Mouse (Mus musculus): Measurements from ENCODE around the gene Aknad1. TPM values are rescaled to one million over a fixed set of nuclear protein-coding genes. Genes with fewer than 3 reads are reported as not detected.

Gene Aknad1
- polyA plus RNA-seq (2012): 0.01 and 0.04 TPM in 2 replicates

- Histone ChIP-seq H3K4me1 (ENCODE audit: control insufficient read depth) (peaks cover 25% of the 10 kb centered on the region), H3K4me3 (replicated peaks) (no peak within 1 kb of the TSS), H3K9me3 (ENCODE audit: control insufficient read depth, low read length) (peaks cover 5% of the 10 kb centered on the region), H3K27me3 (ENCODE audit: control insufficient read depth) (peaks cover 33% of the 10 kb centered on the region), H3K36me3 (ENCODE audit: control insufficient read depth) (peaks cover 3% of the 10 kb centered on the region; the same call in 1 of the 2 replicates)
- TF ChIP-seq GATA1 (IDR thresholded peaks at IDR 0.05; ENCODE audit: low read length) (no peak), TAL1 (IDR thresholded peaks at IDR 0.05; ENCODE audit: low read length) (no peak)
These were observed at the start of gene Aknad1 for GRCm38 (mm10) chr3:108739045-108739708. TSS of gene Aknad1 (plus strand) at chr3:108739658.

- H3K9me3 ChIP-seq (ENCODE audit: control insufficient read depth, low read length): no peaks in the 10 kb centered on the region
- TF ChIP-seq GATA1 (IDR thresholded peaks at IDR 0.05; ENCODE audit: low read length) (no peak), TAL1 (IDR thresholded peaks at IDR 0.05; ENCODE audit: low read length) (no peak)
- H3K4me3 ChIP-seq (replicated peaks): no peak overlapping the region
- H3K4me1 ChIP-seq (ENCODE audit: control insufficient read depth): no peaks in the 10 kb centered on the region
- peaks cover 79% of the 10 kb centered on the region for H3K36me3 ChIP-seq (ENCODE audit: control insufficient read depth)
- H3K27me3 ChIP-seq (ENCODE audit: control insufficient read depth): no peaks in the 10 kb centered on the region
These were observed 49.5 kb upstream of the Aknad1 start for GRCm38 (mm10) chr3:108689979-108690378.

GRCm38 (mm10) chr3:108694321-108694720 is 45.1 kb upstream of the Aknad1 start:
- Histone ChIP-seq H3K4me1 (ENCODE audit: control insufficient read depth) (peaks cover 9% of the 10 kb centered on the region), H3K36me3 (ENCODE audit: control insufficient read depth) (peaks cover 79% of the 10 kb centered on the region)

GRCm38 (mm10) chr3:108698662-108699061 is 40.8 kb upstream of the Aknad1 start:
- TF ChIP-seq GATA1 (IDR thresholded peaks at IDR 0.05; ENCODE audit: low read length): no peak
- no peak for TF ChIP-seq TAL1 (IDR thresholded peaks at IDR 0.05; ENCODE audit: low read length)
- H3K9me3 ChIP-seq (ENCODE audit: control insufficient read depth, low read length): no peaks in the 10 kb centered on the region
- H3K27me3 ChIP-seq (ENCODE audit: control insufficient read depth): no peaks in the 10 kb centered on the region
- no peak overlapping the region for H3K4me3 ChIP-seq (replicated peaks)
- peaks cover 9% of the 10 kb centered on the region for H3K4me1 ChIP-seq (ENCODE audit: control insufficient read depth)
- H3K36me3 ChIP-seq (ENCODE audit: control insufficient read depth): peaks cover 100% of the 10 kb centered on the region

More at GRCm38 (mm10) chr3:108694321-108694720, 45.1 kb upstream of the Aknad1 start:
- TF ChIP-seq GATA1 (IDR thresholded peaks at IDR 0.05; ENCODE audit: low read length): no peak
- no peak for TF ChIP-seq TAL1 (IDR thresholded peaks at IDR 0.05; ENCODE audit: low read length)
- H3K27me3 ChIP-seq (ENCODE audit: control insufficient read depth): no peaks in the 10 kb centered on the region
- H3K9me3 ChIP-seq (ENCODE audit: control insufficient read depth, low read length): no peaks in the 10 kb centered on the region
- H3K4me3 ChIP-seq (replicated peaks): no peak overlapping the region

GRCm38 (mm10) chr3:108699786-108700185 is 39.7 kb upstream of the Aknad1 start:
- no peak for TF ChIP-seq TAL1 (IDR thresholded peaks at IDR 0.05; ENCODE audit: low read length)
- no peak for TF ChIP-seq GATA1 (IDR thresholded peaks at IDR 0.05; ENCODE audit: low read length)
- no peak overlapping the region for H3K4me3 ChIP-seq (replicated peaks)
- no peaks in the 10 kb centered on the region for H3K9me3 ChIP-seq (ENCODE audit: control insufficient read depth, low read length)
- H3K36me3 ChIP-seq (ENCODE audit: control insufficient read depth): peaks cover 98% of the 10 kb centered on the region
- H3K4me1 ChIP-seq (ENCODE audit: control insufficient read depth): peaks cover 12% of the 10 kb centered on the region
- H3K27me3 ChIP-seq (ENCODE audit: control insufficient read depth): no peaks in the 10 kb centered on the region

- Histone ChIP-seq H3K27me3 (ENCODE audit: control insufficient read depth) (no peaks in the 10 kb centered on the region), H3K36me3 (ENCODE audit: control insufficient read depth) (peaks cover 96% of the 10 kb centered on the region), H3K9me3 (ENCODE audit: control insufficient read depth, low read length) (no peaks in the 10 kb centered on the region), H3K4me3 (replicated peaks) (no peak overlapping the region), H3K4me1 (ENCODE audit: control insufficient read depth) (peaks cover 12% of the 10 kb centered on the region)
- no peak for TF ChIP-seq GATA1 (IDR thresholded peaks at IDR 0.05; ENCODE audit: low read length)
- no peak for TF ChIP-seq TAL1 (IDR thresholded peaks at IDR 0.05; ENCODE audit: low read length)
These were observed 38.2 kb upstream of the Aknad1 start for GRCm38 (mm10) chr3:108701256-108701655.

GRCm38 (mm10) chr3:108702789-108703188 is 36.7 kb upstream of the Aknad1 start:
- no peaks in the 10 kb centered on the region for H3K9me3 ChIP-seq (ENCODE audit: control insufficient read depth, low read length)
- H3K4me3 ChIP-seq (replicated peaks): no peak overlapping the region
- H3K27me3 ChIP-seq (ENCODE audit: control insufficient read depth): no peaks in the 10 kb centered on the region
- H3K36me3 ChIP-seq (ENCODE audit: control insufficient read depth): peaks cover 96% of the 10 kb centered on the region
- H3K4me1 ChIP-seq (ENCODE audit: control insufficient read depth): peaks cover 17% of the 10 kb centered on the region
- TF ChIP-seq TAL1 (IDR thresholded peaks at IDR 0.05; ENCODE audit: low read length) (no peak), GATA1 (IDR thresholded peaks at IDR 0.05; ENCODE audit: low read length) (no peak)

GRCm38 (mm10) chr3:108711296-108711695 is 28.2 kb upstream of the Aknad1 start:
- Histone ChIP-seq H3K36me3 (ENCODE audit: control insufficient read depth) (peaks cover 90% of the 10 kb centered on the region), H3K27me3 (ENCODE audit: control insufficient read depth) (no peaks in the 10 kb centered on the region), H3K9me3 (ENCODE audit: control insufficient read depth, low read length) (no peaks in the 10 kb centered on the region), H3K4me3 (replicated peaks) (no peak overlapping the region), H3K4me1 (ENCODE audit: control insufficient read depth) (peaks cover 56% of the 10 kb centered on the region)
- no peak for TF ChIP-seq TAL1 (IDR thresholded peaks at IDR 0.05; ENCODE audit: low read length)
- no peak for TF ChIP-seq GATA1 (IDR thresholded peaks at IDR 0.05; ENCODE audit: low read length)

GRCm38 (mm10) chr3:108713065-108713675 is 26.3 kb upstream of the Aknad1 start:
- H3K4me3 ChIP-seq (replicated peaks): no peak overlapping the region
- H3K9me3 ChIP-seq (ENCODE audit: control insufficient read depth, low read length): no peaks in the 10 kb centered on the region
- no peaks in the 10 kb centered on the region for H3K27me3 ChIP-seq (ENCODE audit: control insufficient read depth)
- TF ChIP-seq TAL1 (IDR thresholded peaks at IDR 0.05; ENCODE audit: low read length) (no peak), GATA1 (IDR thresholded peaks at IDR 0.05; ENCODE audit: low read length) (no peak)
- peaks cover 82% of the 10 kb centered on the region for H3K36me3 ChIP-seq (ENCODE audit: control insufficient read depth)
- peaks cover 62% of the 10 kb centered on the region for H3K4me1 ChIP-seq (ENCODE audit: control insufficient read depth)
